Mouse (Mus musculus): ENCODE data around the gene Cep89.

The Cep89 gene

GRCm38 (mm10) chr7:35396542-35397168 is at the start of gene Cep89, which contains the start of gene Faap24:
Gene Cep89, plus strand, starts transcription at chr7:35397035.
Gene Faap24, minus strand, starts transcription at chr7:35396836.
- peak; percentile 98 for DNase-seq (ENCODE audit: low read depth, low spot score)

- DNase-seq (ENCODE audit: low read depth, low spot score), result no peak
Observed at GRCm38 (mm10) chr7:35347918-35348700, 48.7 kb upstream of the Cep89 start.

- no peak for DNase-seq (ENCODE audit: low read depth, low spot score)
Observed at GRCm38 (mm10) chr7:35349022-35349421, 47.8 kb upstream of the Cep89 start.

GRCm38 (mm10) chr7:35349886-35350684 is 46.8 kb upstream of the Cep89 start:
- DNase-seq (ENCODE audit: low read depth, low spot score), result no peak

GRCm38 (mm10) chr7:35351155-35351554 is 45.7 kb upstream of the Cep89 start:
- no peak for DNase-seq (ENCODE audit: low read depth, low spot score)

- no peak for DNase-seq (ENCODE audit: low read depth, low spot score)
Observed at GRCm38 (mm10) chr7:35353306-35353705, 43.5 kb upstream of the Cep89 start.

GRCm38 (mm10) chr7:35355303-35355872 is 41.4 kb upstream of the Cep89 start:
- DNase-seq (ENCODE audit: low read depth, low spot score), result no peak

- no peak for DNase-seq (ENCODE audit: low read depth, low spot score)
Observed at GRCm38 (mm10) chr7:35357621-35358020, 39.2 kb upstream of the Cep89 start.

- no peak for DNase-seq (ENCODE audit: low read depth, low spot score)
Observed at GRCm38 (mm10) chr7:35362253-35362652, 34.6 kb upstream of the Cep89 start.

GRCm38 (mm10) chr7:35362868-35363267 is 34.0 kb upstream of the Cep89 start:
- DNase-seq (ENCODE audit: low read depth, low spot score), result no peak

GRCm38 (mm10) chr7:35365161-35365910 is 31.5 kb upstream of the Cep89 start:
- no peak for DNase-seq (ENCODE audit: low read depth, low spot score)

- no peak for DNase-seq (ENCODE audit: low read depth, low spot score)
Observed at GRCm38 (mm10) chr7:35371096-35371495, 25.7 kb upstream of the Cep89 start.

- DNase-seq (ENCODE audit: low read depth, low spot score), result no peak
Observed at GRCm38 (mm10) chr7:35372483-35373017, 24.3 kb upstream of the Cep89 start.

GRCm38 (mm10) chr7:35373146-35373989 is 23.5 kb upstream of the Cep89 start:
- no peak for DNase-seq (ENCODE audit: low read depth, low spot score)

GRCm38 (mm10) chr7:35374265-35374664 is 22.6 kb upstream of the Cep89 start:
- DNase-seq (ENCODE audit: low read depth, low spot score), result no peak

- DNase-seq (ENCODE audit: low read depth, low spot score), result no peak
Observed at GRCm38 (mm10) chr7:35376623-35377022, 20.2 kb upstream of the Cep89 start.

GRCm38 (mm10) chr7:35379492-35380119 is 17.2 kb upstream of the Cep89 start:
- no peak for DNase-seq (ENCODE audit: low read depth, low spot score)

- no peak for DNase-seq (ENCODE audit: low read depth, low spot score)
Observed at GRCm38 (mm10) chr7:35380351-35380750, 16.5 kb upstream of the Cep89 start.

GRCm38 (mm10) chr7:35381861-35382260 is 15.0 kb upstream of the Cep89 start:
- no peak for DNase-seq (ENCODE audit: low read depth, low spot score)
